Mouse (Mus musculus) layer of hippocampus, adult 8-10 months (tissue): ENCODE data around the gene Klf13. TPM values are rescaled to one million over a fixed set of nuclear protein-coding genes. Genes with fewer than 3 reads are reported as not detected.

Experiments
- DNase-seq, 2 experiments: peaks; one replicate each; pipeline ENCODE4 v3.0.0; 2022; ENCODE audit warnings: low spot score in 2 of 2
- total RNA-seq, 4 experiments: library from RNA; stranded (reverse); gene quantifications; 2 replicates each; pipeline ENCODE4 v1.2.4; 2022

Klf13 gene
- total RNA-seq, 4 experiments from 2014 or later, result 169 to 188 (median 176) TPM

DNA sequence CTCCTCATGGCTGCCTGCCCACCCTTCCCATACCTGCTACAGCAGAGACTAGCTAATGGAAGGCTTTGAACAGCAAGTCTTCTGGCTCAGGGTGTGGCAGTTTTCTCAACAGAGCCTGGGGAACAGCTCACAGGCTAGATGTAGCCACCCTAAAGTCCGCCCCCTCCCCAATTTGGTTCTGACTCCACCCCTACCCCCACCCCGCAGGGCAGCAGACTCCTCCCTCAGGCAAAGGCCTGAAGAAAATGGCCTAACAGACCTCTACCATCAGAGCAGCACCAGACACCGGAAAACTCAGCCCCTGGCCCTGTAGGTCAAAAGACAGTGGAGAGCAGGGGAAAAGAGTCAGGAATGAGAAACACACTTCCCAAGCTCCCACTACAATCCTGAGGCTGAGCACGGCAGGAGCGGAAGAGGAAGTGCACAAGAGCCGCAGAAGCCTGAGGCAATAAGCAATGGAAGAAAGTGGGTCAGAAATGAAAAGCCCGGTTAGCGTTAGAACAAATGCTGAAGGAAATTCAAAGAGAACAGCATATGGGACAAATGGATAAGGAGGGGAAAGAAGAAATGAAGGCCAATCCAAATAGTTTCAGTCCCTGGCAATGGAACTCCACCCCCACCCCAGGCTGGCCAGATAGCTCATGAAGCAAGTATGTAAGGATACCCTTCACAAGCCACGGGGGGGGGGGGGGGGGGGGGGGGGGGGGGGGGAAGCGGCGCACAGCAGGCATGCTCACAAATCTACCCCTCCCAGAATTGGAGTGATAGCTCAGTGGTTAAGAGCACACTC is 30.0 kb downstream of the Klf13 start:
- no peak for DNase-seq

GRCm38 (mm10) chr7:63907778-63908495 is 30.8 kb downstream of the Klf13 start:
- DNase-seq, result no peak

- DNase-seq, result no peak
These were observed 33.1 kb downstream of the Klf13 start for GRCm38 (mm10) chr7:63905642-63906041.

- no peak for DNase-seq
These were observed 33.5 kb downstream of the Klf13 start for GRCm38 (mm10) chr7:63905190-63905589.

GRCm38 (mm10) chr7:63903635-63904380 is 34.9 kb downstream of the Klf13 start:
- DNase-seq, result no peak

DNA sequence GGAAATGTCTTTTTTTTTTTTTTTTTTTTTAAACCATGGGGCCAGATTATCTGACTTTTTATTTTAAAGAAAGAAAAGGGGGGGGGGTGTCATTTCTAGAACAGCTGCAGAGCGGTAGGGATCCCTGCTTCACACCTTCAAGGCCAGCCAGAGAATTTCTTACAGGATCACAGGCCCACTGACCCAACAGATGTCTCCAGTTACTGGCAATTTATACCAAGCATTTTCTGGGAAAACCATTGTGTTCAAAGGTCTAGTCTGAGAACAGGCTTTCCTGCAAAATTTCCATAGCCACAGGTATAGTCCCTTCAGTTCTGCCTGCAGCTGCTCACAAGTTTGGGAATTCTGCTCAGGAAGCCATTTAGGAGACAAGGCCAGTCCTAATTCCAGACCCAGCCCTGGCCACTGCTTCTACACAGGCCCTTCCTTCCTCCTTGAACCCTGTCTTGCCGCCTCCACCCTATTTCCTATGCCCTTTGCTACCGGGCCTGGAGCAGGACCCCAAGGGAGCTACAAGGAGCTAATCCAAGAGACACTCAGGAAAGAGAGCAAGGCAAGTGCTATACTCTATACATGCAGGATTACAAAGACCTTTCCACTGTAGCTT is 36.0 kb downstream of the Klf13 start:
- DNase-seq, result no peak

DNA sequence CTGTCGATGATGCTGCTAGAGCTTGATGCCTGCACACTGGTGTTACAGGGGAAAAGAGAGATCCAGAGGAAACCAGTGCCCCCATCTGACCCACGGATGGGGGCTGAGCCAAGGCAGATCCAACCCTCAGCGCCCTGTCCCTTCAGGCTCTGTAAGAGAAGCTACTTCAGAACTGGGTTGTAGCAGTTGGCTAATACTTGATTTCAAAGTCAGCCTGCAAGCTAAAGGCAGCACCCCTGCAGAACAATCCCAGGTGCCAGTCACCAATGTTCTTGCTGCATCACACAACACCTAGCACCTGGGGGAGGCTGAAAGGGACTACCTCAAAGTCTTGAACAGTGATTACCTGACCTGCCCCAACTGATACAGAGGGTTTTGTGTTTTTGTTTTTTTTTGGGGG is 36.8 kb downstream of the Klf13 start:
- DNase-seq, result no peak

GRCm38 (mm10) chr7:63901346-63901745 is 37.4 kb downstream of the Klf13 start:
- no peak for DNase-seq

DNA sequence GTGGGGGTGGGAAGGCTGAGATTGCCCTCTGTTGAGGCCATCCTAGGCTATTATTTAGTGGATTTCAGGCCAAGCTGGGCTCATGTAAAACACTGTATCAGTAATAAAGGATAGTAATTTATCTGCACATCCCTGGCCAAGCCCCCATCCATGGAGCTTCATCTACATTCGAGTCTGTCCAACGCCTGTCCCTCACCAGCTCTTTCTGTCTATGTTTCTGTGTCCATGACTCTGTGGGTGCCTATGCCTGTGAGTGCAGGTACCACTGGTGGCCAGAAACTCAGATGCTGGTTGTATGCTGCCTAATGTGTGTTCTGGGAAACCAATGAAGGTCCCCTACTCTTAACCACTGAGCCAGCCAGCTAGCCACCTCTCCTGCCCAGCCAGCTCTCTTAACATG is 38.3 kb downstream of the Klf13 start:
- no peak for DNase-seq

- no peak for DNase-seq
These were observed 38.8 kb downstream of the Klf13 start for GRCm38 (mm10) chr7:63899925-63900324.

DNA sequence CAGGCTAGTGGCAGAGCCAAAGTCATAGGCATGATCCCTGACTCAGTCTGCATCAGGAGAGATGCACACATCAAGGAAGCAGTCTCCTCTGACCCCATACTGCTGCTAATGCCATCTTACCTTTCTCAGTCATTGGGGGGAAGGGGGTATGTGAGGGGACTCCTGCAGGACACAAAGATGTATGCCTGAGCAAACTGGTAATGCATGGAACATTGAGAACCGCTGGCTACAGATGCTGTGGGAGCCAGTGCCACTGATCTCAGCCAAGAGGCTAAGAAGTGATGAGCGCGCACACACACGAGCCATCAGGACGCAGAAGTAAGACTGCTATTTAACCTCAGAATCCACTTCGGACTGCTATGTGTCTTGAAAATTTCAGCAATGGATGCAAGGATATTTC is 40.5 kb downstream of the Klf13 start:
- DNase-seq, result no peak

DNA sequence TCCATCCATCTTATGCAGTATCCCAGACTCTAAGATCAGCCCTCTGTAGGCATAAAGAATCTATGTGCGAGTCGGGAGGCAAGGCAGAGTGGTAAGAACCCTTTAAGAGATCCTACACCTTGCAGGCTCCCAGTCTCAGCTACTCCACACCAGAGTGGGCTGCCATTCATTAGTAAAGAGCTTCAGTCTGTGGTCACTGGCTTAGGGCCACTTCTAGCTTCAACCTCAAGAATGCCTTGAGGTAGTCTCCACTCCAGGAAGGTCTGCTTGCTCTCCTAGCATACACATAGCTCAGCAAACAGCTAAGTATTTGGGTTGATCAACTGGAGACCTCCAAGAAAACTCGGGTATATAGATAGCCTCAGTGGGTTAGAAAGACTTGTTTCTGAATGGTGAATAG is 41.1 kb downstream of the Klf13 start:
- DNase-seq, result no peak

DNA sequence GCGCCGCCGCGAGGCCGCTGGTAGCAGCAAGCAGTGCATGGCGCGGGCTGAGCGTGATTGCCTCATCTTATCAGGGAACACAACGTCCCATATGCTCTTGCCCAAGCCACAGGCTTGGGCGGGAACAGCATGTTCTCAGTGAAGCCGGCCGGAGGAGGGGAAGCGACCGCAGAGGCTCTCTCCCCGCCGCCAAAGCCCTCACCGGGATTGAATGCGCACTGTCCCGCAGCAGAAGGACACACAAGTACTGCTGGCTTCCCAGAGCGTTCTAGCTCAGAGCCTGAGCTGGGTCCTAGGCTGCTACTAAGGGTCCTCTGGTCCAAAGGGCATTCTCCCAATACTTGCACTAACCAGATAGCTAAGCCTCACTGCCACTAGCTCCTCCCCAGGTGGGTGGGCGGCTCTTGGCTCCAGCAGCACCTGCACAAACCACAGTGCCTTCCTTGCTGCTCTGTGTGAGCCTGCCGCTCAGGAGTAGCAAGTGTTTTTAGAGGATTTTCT is 41.7 kb downstream of the Klf13 start:
- DNase-seq, result peak; percentile 90 to 94

GRCm38 (mm10) chr7:63896276-63896967 is 42.3 kb downstream of the Klf13 start:
- DNase-seq, result no peak

GRCm38 (mm10) chr7:63895223-63895622 is 43.5 kb downstream of the Klf13 start:
- DNase-seq, result no peak

GRCm38 (mm10) chr7:63894662-63895061 is 44.1 kb downstream of the Klf13 start:
- DNase-seq, result no peak

- no peak for DNase-seq
These were observed 45.0 kb downstream of the Klf13 start for GRCm38 (mm10) chr7:63893729-63894128.

DNA sequence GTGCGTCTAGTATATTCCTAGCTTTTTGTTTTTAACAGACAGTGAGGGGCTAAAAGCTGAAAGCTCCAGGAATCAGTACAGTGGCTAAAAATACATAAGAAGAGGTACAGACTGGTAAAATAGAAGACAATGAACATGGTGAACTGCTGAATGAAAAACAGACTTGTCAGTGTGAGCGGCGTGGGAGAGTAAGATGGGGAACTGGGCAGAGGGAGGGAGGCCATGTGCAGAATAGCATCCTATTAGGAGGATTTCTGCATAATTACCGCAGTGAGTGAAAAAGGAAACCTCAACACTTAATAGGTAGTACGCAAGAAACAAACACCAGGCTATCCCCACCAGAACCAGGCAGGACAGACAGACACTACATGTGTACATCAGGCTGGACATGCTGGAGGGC is 45.5 kb downstream of the Klf13 start:
- no peak for DNase-seq

GRCm38 (mm10) chr7:63891488-63892075 is 47.1 kb downstream of the Klf13 start:
- DNase-seq, result no peak

GRCm38 (mm10) chr7:63889116-63889975 is 49.4 kb downstream of the Klf13 start:
- no peak for DNase-seq
